Mouse (Mus musculus): Measurements from ENCODE around the gene Rgsl1.
"Not testable (repeated sequence)": the region's sequence is repeated elsewhere in the genome, so short reads cannot be mapped to it uniquely, and the experiment has no call there.

Rgsl1 gene

GRCm38 (mm10) chr1:153776257-153776656 lies 67.7 kb downstream of the Rgsl1 start:
- DNase-seq (ENCODE audit: low spot score in 2 of 2): no peak

- DNase-seq (ENCODE audit: low spot score in 2 of 2): no peak
Measured at GRCm38 (mm10) chr1:153775174-153775573, 68.8 kb downstream of the Rgsl1 start.

- DNase-seq (ENCODE audit: low spot score in 2 of 2): no peak
Measured at GRCm38 (mm10) chr1:153770776-153771167, 73.2 kb downstream of the Rgsl1 start.

- DNase-seq (ENCODE audit: low spot score in 2 of 2): no peak
Measured at GRCm38 (mm10) chr1:153769998-153770775, 73.8 kb downstream of the Rgsl1 start.

GRCm38 (mm10) chr1:153769571-153769970 lies 74.4 kb downstream of the Rgsl1 start:
- not testable (repeated sequence) for DNase-seq (ENCODE audit: low spot score in 2 of 2)

GRCm38 (mm10) chr1:153768465-153768864 lies 75.5 kb downstream of the Rgsl1 start:
- DNase-seq (ENCODE audit: low spot score in 2 of 2): no peak

GRCm38 (mm10) chr1:153767281-153767680 lies 76.7 kb downstream of the Rgsl1 start:
- DNase-seq (ENCODE audit: low spot score in 2 of 2): no peak

GRCm38 (mm10) chr1:153766298-153766697 lies 77.6 kb downstream of the Rgsl1 start:
- DNase-seq (ENCODE audit: low spot score in 2 of 2): no peak

- no peak for DNase-seq (ENCODE audit: low spot score in 2 of 2)
Measured at GRCm38 (mm10) chr1:153764136-153764535, 79.8 kb downstream of the Rgsl1 start.

- DNase-seq (ENCODE audit: low spot score in 2 of 2): no peak
Measured at GRCm38 (mm10) chr1:153753725-153754464, 90.0 kb downstream of the Rgsl1 start.

GRCm38 (mm10) chr1:153752521-153752920 lies 91.4 kb downstream of the Rgsl1 start:
- DNase-seq (ENCODE audit: low spot score in 2 of 2): no peak

GRCm38 (mm10) chr1:153751763-153752301 lies 92.1 kb downstream of the Rgsl1 start:
- DNase-seq (ENCODE audit: low spot score in 2 of 2): no peak

- no peak for DNase-seq (ENCODE audit: low spot score in 2 of 2)
Measured at GRCm38 (mm10) chr1:153750054-153750453, 93.9 kb downstream of the Rgsl1 start.

- peak in 1 of 2 experiments; percentile 59 for DNase-seq (ENCODE audit: low spot score in 2 of 2)
Measured at GRCm38 (mm10) chr1:153749211-153749801, 94.6 kb downstream of the Rgsl1 start, which contains the start of gene Rnasel. Gene Rnasel, plus strand, starts transcription at chr1:153749426.

- no peak for DNase-seq (ENCODE audit: low spot score in 2 of 2)
Measured at GRCm38 (mm10) chr1:153748549-153748948, 95.4 kb downstream of the Rgsl1 start.

GRCm38 (mm10) chr1:153747861-153748530 lies 95.9 kb downstream of the Rgsl1 start:
- no peak for DNase-seq (ENCODE audit: low spot score in 2 of 2)

GRCm38 (mm10) chr1:153746728-153747127 lies 97.2 kb downstream of the Rgsl1 start:
- peak in 1 of 2 experiments; percentile 60 for DNase-seq (ENCODE audit: low spot score in 2 of 2)

GRCm38 (mm10) chr1:153746119-153746670 lies 97.7 kb downstream of the Rgsl1 start:
- no peak for DNase-seq (ENCODE audit: low spot score in 2 of 2)

- peak in 1 of 2 experiments; percentile 71 for DNase-seq (ENCODE audit: low spot score in 2 of 2)
Measured at GRCm38 (mm10) chr1:153742374-153743155, 101.4 kb downstream of the Rgsl1 start.

GRCm38 (mm10) chr1:153741551-153742316 lies 102.2 kb downstream of the Rgsl1 start:
- no peak for DNase-seq (ENCODE audit: low spot score in 2 of 2)

Measured in frontal cortex, postnatal 14 days (tissue).